Mouse (Mus musculus) thymus, adult 2 months (tissue): ENCODE measurements around the gene Cxadr.

Source experiments
- CTCF ChIP-seq: fragments of 200-500 bp; IDR thresholded peaks from 2 replicates; pipeline ENCODE4 v1.5.1; 2012; ENCODE audit warnings: mild to moderate bottlenecking, control low read depth, low read length, moderate library complexity, borderline replicate concordance; ENCODE audit not compliant: control insufficient read depth, poor library complexity, insufficient read depth; ENCODE audit errors: extremely low read depth
- POLR2A ChIP-seq: fragments of 200-500 bp; IDR thresholded peaks from 2 replicates; pipeline ENCODE4 v1.6.1; 2012; ENCODE audit warnings: mild to moderate bottlenecking, low read length, control low read depth, moderate library complexity; ENCODE audit not compliant: control insufficient read depth, poor library complexity, insufficient read depth; ENCODE audit errors: extremely low read depth

- TF ChIP-seq POLR2A, result no peak
- no peak for TF ChIP-seq CTCF
Observed at GRCm38 (mm10) chr16:78343792-78344191, 42.5 kb downstream of the Cxadr start.
